Mouse (Mus musculus) liver, postnatal 0 days (tissue): ENCODE data around the gene Acp1. TPM values are rescaled to one million over a fixed set of nuclear protein-coding genes. Genes with fewer than 3 reads are reported as not detected.
A peak's percentile ranks its signal among the peaks of the same experiment; 100 is the strongest.

Experiments used
- ATAC-seq: fragments of 200-750 bp; cut with Nextera tagmentation; 2 replicates; pipeline ENCODE4 v1.8.0; 2017; ENCODE audit warnings: mild to moderate bottlenecking, moderate library complexity
- DNase-seq: peaks from one replicate; pipeline ENCODE4 v3.0.0-alpha.2; 2016
- H3K27ac ChIP-seq: fragments of 300-500 bp; sonication (generic); 2 replicates; pipeline ENCODE4 v1.5.1; 2014; ENCODE audit warnings: antibody characterized with exemption, moderate library complexity, mild to moderate bottlenecking, low read depth
- H3K27me3 ChIP-seq: fragments of 300-500 bp; sonication (generic); 2 replicates; pipeline ENCODE4 v1.6.1; 2014; ENCODE audit warnings: low read length, control low read depth, mixed read lengths; ENCODE audit not compliant: insufficient read depth
- H3K36me3 ChIP-seq: fragments of 300-500 bp; sonication (generic); replicated peaks from 2 replicates; pipeline ENCODE4 v1.6.1; 2014; ENCODE audit warnings: mild to moderate bottlenecking, control low read depth, low read length, moderate library complexity, mixed read lengths; ENCODE audit not compliant: insufficient read depth
- H3K4me1 ChIP-seq: fragments of 300-500 bp; sonication (generic); 2 replicates; pipeline ENCODE4 v1.6.1; 2014; ENCODE audit warnings: antibody characterized with exemption, mild to moderate bottlenecking, control low read depth; ENCODE audit not compliant: insufficient read depth
- H3K4me2 ChIP-seq: fragments of 300-500 bp; sonication (generic); 2 replicates; pipeline ENCODE4 v1.6.1; 2014; ENCODE audit warnings: low read depth, mild to moderate bottlenecking, low read length, moderate library complexity, mixed read lengths
- H3K4me3 ChIP-seq: fragments of 300-500 bp; sonication (generic); 2 replicates; pipeline ENCODE4 v1.5.1; 2014; ENCODE audit warnings: low read depth, low read length
- H3K9ac ChIP-seq: fragments of 300-500 bp; sonication (generic); replicated peaks from 2 replicates; pipeline ENCODE4 v1.6.1; 2014; ENCODE audit warnings: mild to moderate bottlenecking, moderate library complexity
- H3K9me3 ChIP-seq: fragments of 300-500 bp; sonication (generic); 2 replicates; pipeline ENCODE4 v1.6.1; 2016; ENCODE audit warnings: mild to moderate bottlenecking, control low read depth, low read length, mixed read lengths
- CTCF ChIP-seq: sonication (generic); IDR thresholded peaks from 2 replicates; pipeline ENCODE4 v1.5.1; 2016; ENCODE audit warnings: antibody characterized with exemption, low read depth
- EP300 ChIP-seq: IDR thresholded peaks from 2 replicates; pipeline ENCODE4 v1.6.1; 2016; ENCODE audit warnings: antibody characterized with exemption, low read depth, mild to moderate bottlenecking
- WGBS: fragments of 180-500 bp; shearing (Covaris S2); extraction: QIAGEN DNeasy Blood & Tissue Kit; methylation state at CpG from one replicate; pipeline ENCODE4 v1.1.7; 2014; ENCODE audit not compliant: insufficient replicate concordance; 5-methylcytosine and 5-hydroxymethylcytosine counted together
- polyA plus RNA-seq: library from polyadenylated mRNA; unstranded; fragments of >200 nt; fragmentation: Nextera tagmentation; extraction: Ambion mirVana; gene quantifications from 2 replicates; pipeline ENCODE4 v1.2.1, GENCODE M21; 2015

Acp1 gene
- polyA plus RNA-seq, 1 experiment from 2014 or later: 171 TPM

GRCm38 (mm10) chr12:30928182-30928581 lies 16.8 kb upstream of the Acp1 start:
- H3K9ac ChIP-seq: no peak overlapping the region
- no peak for TF ChIP-seq EP300
- no peak for TF ChIP-seq CTCF
- H3K4me3 ChIP-seq: no peak overlapping the region
- H3K36me3 ChIP-seq: peaks cover 11% of the 10 kb centered on the region; the same call in 1 of the 2 replicates
- H3K27ac ChIP-seq: no peak overlapping the region
- H3K4me1 ChIP-seq: no peaks in the 10 kb centered on the region
- DNase-seq (no peak), ATAC-seq (no peak)
- no peaks in the 10 kb centered on the region for H3K9me3 ChIP-seq
- H3K27me3 ChIP-seq: no peaks in the 10 kb centered on the region
- H3K4me2 ChIP-seq: no peak overlapping the region
- WGBS: 79% methylated on average over 6 of the region's 6 CpGs

GRCm38 (mm10) chr12:30922401-30922800 lies 11.0 kb upstream of the Acp1 start:
- H3K4me2 ChIP-seq: no peak overlapping the region
- H3K4me3 ChIP-seq: no peak overlapping the region
- no peaks in the 10 kb centered on the region for H3K4me1 ChIP-seq
- TF ChIP-seq CTCF (no peak), EP300 (no peak)
- peak; percentile 29 for DNase-seq
- no peaks in the 10 kb centered on the region for H3K27me3 ChIP-seq
- H3K9ac ChIP-seq: no peak overlapping the region
- no peaks in the 10 kb centered on the region for H3K9me3 ChIP-seq
- WGBS: 77% methylated on average over 3 of the region's 3 CpGs
- H3K27ac ChIP-seq: no peak overlapping the region
- peak; percentile 69 for ATAC-seq
- H3K36me3 ChIP-seq: 0 out of 2 replicates have a peak, but pooled peaks cover 11% of the 10 kb centered on the region

- WGBS: 68% methylated on average over 3 of the region's 3 CpGs
- ATAC-seq (no peak), DNase-seq (no peak)
- H3K27me3 ChIP-seq: 0 out of 2 replicates have a peak, but pooled peaks cover 3% of the 10 kb centered on the region
- peak overlapping the region; percentile 83 for H3K9ac ChIP-seq
- H3K36me3 ChIP-seq: no peaks in the 10 kb centered on the region
- H3K4me2 ChIP-seq: peak overlapping the region; percentile 97
- peaks cover 20% of the 10 kb centered on the region for H3K4me1 ChIP-seq
- no peak overlapping the region for H3K27ac ChIP-seq
- TF ChIP-seq EP300 (no peak), CTCF (no peak)
- H3K9me3 ChIP-seq: no peaks in the 10 kb centered on the region
- H3K4me3 ChIP-seq: peak overlapping the region; percentile 81
Observed at GRCm38 (mm10) chr12:30912840-30913239, 1.5 kb upstream of the Acp1 start.

- H3K9ac ChIP-seq: peak overlapping the region; percentile 83
- WGBS: under 1% methylated on average over 19 of the region's 19 CpGs
- ATAC-seq: peak; percentile 38
- H3K4me3 ChIP-seq: peak overlapping the region; percentile 81
- TF ChIP-seq CTCF (no peak), EP300 (no peak)
- H3K27ac ChIP-seq: peak overlapping the region; percentile 55; the same call in 1 of the 2 replicates
- peak; percentile 62 for DNase-seq
- peaks cover 20% of the 10 kb centered on the region for H3K4me1 ChIP-seq
- H3K36me3 ChIP-seq: no peaks in the 10 kb centered on the region; the same call in 1 of the 2 replicates
- peak overlapping the region; percentile 97 for H3K4me2 ChIP-seq
- no peaks in the 10 kb centered on the region for H3K9me3 ChIP-seq
- H3K27me3 ChIP-seq: 0 out of 2 replicates have a peak, but pooled peaks cover 3% of the 10 kb centered on the region
Observed at GRCm38 (mm10) chr12:30912048-30912381, 626 bp upstream of the Acp1 start.

- Histone ChIP-seq H3K27me3 (0 out of 2 replicates have a peak, but pooled peaks cover 3% of the 10 kb centered on the region), H3K4me2 (peak overlapping the region; percentile 97), H3K4me3 (peak overlapping the region; percentile 81), H3K36me3 (peaks cover 4% of the 10 kb centered on the region; the same call in 1 of the 2 replicates), H3K9ac (peak overlapping the region; percentile 83), H3K4me1 (peaks cover 23% of the 10 kb centered on the region), H3K27ac (peak overlapping the region; percentile 90), H3K9me3 (no peaks in the 10 kb centered on the region)
- DNase-seq: peak; percentile 30
- WGBS: 12% methylated on average over 8 of the region's 8 CpGs
- TF ChIP-seq EP300 (no peak), CTCF (no peak)
- ATAC-seq: peak; percentile 7
Observed at GRCm38 (mm10) chr12:30910860-30911259, 529 bp downstream of the Acp1 start.

GRCm38 (mm10) chr12:30909881-30910280 lies 1.5 kb downstream of the Acp1 start:
- H3K4me1 ChIP-seq: peaks cover 27% of the 10 kb centered on the region
- H3K9me3 ChIP-seq: no peaks in the 10 kb centered on the region
- H3K27ac ChIP-seq: peak overlapping the region; percentile 90
- TF ChIP-seq CTCF (no peak), EP300 (peak; percentile 94)
- H3K27me3 ChIP-seq: 0 out of 2 replicates have a peak, but pooled peaks cover 3% of the 10 kb centered on the region
- H3K36me3 ChIP-seq: peaks cover 4% of the 10 kb centered on the region
- 53% methylated on average over 2 of the region's 2 CpGs for WGBS
- H3K9ac ChIP-seq: peak overlapping the region; percentile 83
- DNase-seq: peak; percentile 36
- peak overlapping the region; percentile 97 for H3K4me2 ChIP-seq
- peak; percentile 59 for ATAC-seq
- H3K4me3 ChIP-seq: peak overlapping the region; percentile 81
